Mouse (Mus musculus): ENCODE results near the gene AA467197. TPM values are rescaled to one million over a fixed set of nuclear protein-coding genes. Genes with fewer than 3 reads are reported as not detected.

Gene AA467197
- total and polyA plus RNA-seq, 2 experiments from 2014 or later: 0.47 TPM; not detected in 1

- ATAC-seq (ENCODE audit: low FRiP score) (no peak), DNase-seq (ENCODE audit: low spot score) (no peak)
- Histone ChIP-seq H3K36me3 (ENCODE audit: insufficient read depth, low read length) (peaks cover 20% of the 10 kb centered on the region), H3K27me3 (ENCODE audit: insufficient read depth, low read length) (no peaks in the 10 kb centered on the region), H3K9ac (replicated peaks; ENCODE audit: low read length, poor library complexity, severe bottlenecking) (no peak overlapping the region), H3K4me3 (ENCODE audit: low read depth, low read length) (no peak overlapping the region), H3K4me2 (ENCODE audit: low read depth, low read length, poor library complexity, severe bottlenecking) (no peak overlapping the region), H3K4me1 (ENCODE audit: insufficient read depth, low read length) (no peaks in the 10 kb centered on the region), H3K27ac (ENCODE audit: low read depth, low read length) (no peak overlapping the region), H3K9me3 (ENCODE audit: low read length) (no peaks in the 10 kb centered on the region)
- WGBS: 92% methylated on average over 2 of the region's 2 CpGs
- no peak for TF ChIP-seq CTCF (IDR thresholded peaks at IDR 0.05)
These were observed 35.4 kb upstream of the AA467197 start for GRCm38 (mm10) chr2:122601354-122601753.

- peak; percentile 69; the same call in 1 of the 2 replicates for ATAC-seq (ENCODE audit: low FRiP score)
- H3K36me3 ChIP-seq (ENCODE audit: insufficient read depth, low read length): peaks cover 10% of the 10 kb centered on the region; the same call in 1 of the 2 replicates
- H3K9me3 ChIP-seq (ENCODE audit: low read length): no peaks in the 10 kb centered on the region
- no peak overlapping the region for H3K9ac ChIP-seq (replicated peaks; ENCODE audit: low read length, poor library complexity, severe bottlenecking)
- no peak for TF ChIP-seq CTCF (IDR thresholded peaks at IDR 0.05)
- no peak overlapping the region for H3K4me2 ChIP-seq (ENCODE audit: low read depth, low read length, poor library complexity, severe bottlenecking)
- no peaks in the 10 kb centered on the region for H3K4me1 ChIP-seq (ENCODE audit: insufficient read depth, low read length)
- no peaks in the 10 kb centered on the region for H3K27me3 ChIP-seq (ENCODE audit: insufficient read depth, low read length)
- H3K4me3 ChIP-seq (ENCODE audit: low read depth, low read length): no peak overlapping the region
- 82% methylated on average over 5 of the region's 5 CpGs for WGBS
- peak overlapping the region; percentile 48; the same call in 1 of the 2 replicates for H3K27ac ChIP-seq (ENCODE audit: low read depth, low read length)
- peak; percentile 62 for DNase-seq (ENCODE audit: low spot score)
These were observed 31.0 kb upstream of the AA467197 start for GRCm38 (mm10) chr2:122605829-122606228.

GRCm38 (mm10) chr2:122608820-122609219 lies 28.0 kb upstream of the AA467197 start:
- no peaks in the 10 kb centered on the region for H3K36me3 ChIP-seq (ENCODE audit: insufficient read depth, low read length)
- H3K4me3 ChIP-seq (ENCODE audit: low read depth, low read length): no peak overlapping the region
- no peak overlapping the region for H3K27ac ChIP-seq (ENCODE audit: low read depth, low read length)
- H3K9me3 ChIP-seq (ENCODE audit: low read length): no peaks in the 10 kb centered on the region
- TF ChIP-seq CTCF (IDR thresholded peaks at IDR 0.05): no peak
- H3K4me1 ChIP-seq (ENCODE audit: insufficient read depth, low read length): 0 out of 2 replicates have a peak, but pooled peaks cover 3% of the 10 kb centered on the region
- no peaks in the 10 kb centered on the region for H3K27me3 ChIP-seq (ENCODE audit: insufficient read depth, low read length)
- WGBS: 85% methylated on average over 9 of the region's 9 CpGs
- ATAC-seq (ENCODE audit: low FRiP score) (no peak), DNase-seq (ENCODE audit: low spot score) (no peak)
- no peak overlapping the region for H3K4me2 ChIP-seq (ENCODE audit: low read depth, low read length, poor library complexity, severe bottlenecking)
- no peak overlapping the region for H3K9ac ChIP-seq (replicated peaks; ENCODE audit: low read length, poor library complexity, severe bottlenecking)

GRCm38 (mm10) chr2:122610746-122611653 lies 25.8 kb upstream of the AA467197 start, which contains the start of gene Gatm:
Gatm (minus strand) TSS chr2:122611303.
- Histone ChIP-seq H3K4me2 (ENCODE audit: low read depth, low read length, poor library complexity, severe bottlenecking) (peak within 1 kb of the TSS; percentile 76), H3K27me3 (ENCODE audit: insufficient read depth, low read length) (no peaks in the 10 kb centered on the region), H3K9ac (replicated peaks; ENCODE audit: low read length, poor library complexity, severe bottlenecking) (peak within 1 kb of the TSS; percentile 74), H3K4me1 (ENCODE audit: insufficient read depth, low read length) (0 out of 2 replicates have a peak, but pooled peaks cover 3% of the 10 kb centered on the region), H3K27ac (ENCODE audit: low read depth, low read length) (0 out of 2 replicates have a peak within 1 kb of the TSS, but pooled peaks have one; percentile 32), H3K4me3 (ENCODE audit: low read depth, low read length) (peak within 1 kb of the TSS; percentile 71), H3K9me3 (ENCODE audit: low read length) (no peaks in the 10 kb centered on the region), H3K36me3 (ENCODE audit: insufficient read depth, low read length) (no peaks in the 10 kb centered on the region)
- TF ChIP-seq CTCF (IDR thresholded peaks at IDR 0.05): no peak
- DNase-seq (ENCODE audit: low spot score) (peak; percentile 90), ATAC-seq (ENCODE audit: low FRiP score) (peak; percentile 99)
- 2% methylated on average over 45 of the region's 48 CpGs for WGBS

GRCm38 (mm10) chr2:122611654-122611973 lies 25.2 kb upstream of the AA467197 start:
- Histone ChIP-seq H3K9ac (replicated peaks; ENCODE audit: low read length, poor library complexity, severe bottlenecking) (peak overlapping the region; percentile 74; the same call in 1 of the 2 replicates), H3K9me3 (ENCODE audit: low read length) (no peaks in the 10 kb centered on the region), H3K4me3 (ENCODE audit: low read depth, low read length) (peak overlapping the region; percentile 71), H3K36me3 (ENCODE audit: insufficient read depth, low read length) (no peaks in the 10 kb centered on the region), H3K4me2 (ENCODE audit: low read depth, low read length, poor library complexity, severe bottlenecking) (peak overlapping the region; percentile 76), H3K4me1 (ENCODE audit: insufficient read depth, low read length) (0 out of 2 replicates have a peak, but pooled peaks cover 3% of the 10 kb centered on the region), H3K27me3 (ENCODE audit: insufficient read depth, low read length) (no peaks in the 10 kb centered on the region), H3K27ac (ENCODE audit: low read depth, low read length) (no peak overlapping the region)
- TF ChIP-seq CTCF (IDR thresholded peaks at IDR 0.05): no peak
- 75% methylated on average over 4 of the region's 4 CpGs for WGBS
- no peak for DNase-seq (ENCODE audit: low spot score)
- no peak for ATAC-seq (ENCODE audit: low FRiP score)

- Histone ChIP-seq H3K9me3 (ENCODE audit: low read length) (no peaks in the 10 kb centered on the region), H3K36me3 (ENCODE audit: insufficient read depth, low read length) (no peaks in the 10 kb centered on the region), H3K4me3 (ENCODE audit: low read depth, low read length) (no peak overlapping the region), H3K27ac (ENCODE audit: low read depth, low read length) (peak overlapping the region; percentile 43; the same call in 1 of the 2 replicates), H3K9ac (replicated peaks; ENCODE audit: low read length, poor library complexity, severe bottlenecking) (0 out of 2 replicates have a peak overlapping the region, but pooled peaks have one; percentile 36), H3K27me3 (ENCODE audit: insufficient read depth, low read length) (no peaks in the 10 kb centered on the region), H3K4me1 (ENCODE audit: insufficient read depth, low read length) (0 out of 2 replicates have a peak, but pooled peaks cover 3% of the 10 kb centered on the region), H3K4me2 (ENCODE audit: low read depth, low read length, poor library complexity, severe bottlenecking) (no peak overlapping the region)
- WGBS: 46% methylated on average over 6 of the region's 6 CpGs
- TF ChIP-seq CTCF (IDR thresholded peaks at IDR 0.05): no peak
- DNase-seq (ENCODE audit: low spot score) (no peak), ATAC-seq (ENCODE audit: low FRiP score) (no peak)
These were observed 20.5 kb upstream of the AA467197 start for GRCm38 (mm10) chr2:122616237-122616636.

All from midbrain, postnatal 0 days (tissue).